Mouse (Mus musculus): ENCODE results near the gene Mrpl3. TPM values are rescaled to one million over a fixed set of nuclear protein-coding genes. Genes with fewer than 3 reads are reported as not detected.

Mrpl3 gene
- 10 to 100 TPM; 54.4 to 72.9 TPM for total RNA-seq (2023)

DNA sequence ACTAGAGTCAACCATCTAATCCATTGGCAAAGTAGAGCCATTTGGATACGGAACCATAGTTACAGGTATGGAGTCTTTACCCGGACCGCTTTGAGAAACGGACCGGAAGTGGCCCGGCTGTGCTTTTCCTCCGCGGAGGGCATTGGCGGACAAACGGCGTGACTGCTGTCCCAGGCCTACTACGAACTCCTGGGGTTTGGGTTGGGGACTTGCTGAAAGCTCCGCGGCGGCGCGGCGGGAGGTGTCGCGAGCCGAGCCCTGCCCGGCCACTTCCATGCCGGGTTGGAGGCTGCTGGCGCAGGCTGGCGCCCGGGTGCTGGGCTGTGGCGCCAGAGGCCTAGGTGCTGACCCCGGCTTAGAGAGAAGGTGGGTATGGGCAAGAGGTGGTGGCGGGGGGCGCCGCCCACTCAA, at the start of gene Mrpl3:
Mrpl3 (plus strand) TSS at position 93 of the 411 bp plus-strand sequence.

Other genes starting within 250 kb of the Mrpl3 start
- 10 to 100 TPM; 19.8 to 26.7 TPM for gene Nudt16, start 78.6 kb downstream of the Mrpl3 start, total RNA-seq (2023)
- not detected for gene 1700080E11Rik, start 91.9 kb downstream of the Mrpl3 start, total RNA-seq (2023)